Mouse (Mus musculus) neural tube, embryonic 12.5 days (tissue): ENCODE results near the gene Grk2. TPM values are rescaled to one million over a fixed set of nuclear protein-coding genes. Genes with fewer than 3 reads are reported as not detected.
A peak's percentile ranks its signal among the peaks of the same experiment; 100 is the strongest.

Experiments
- ATAC-seq: fragments of 200-750 bp; cut with Nextera tagmentation; 2 replicates; pipeline ENCODE4 v1.8.0; 2017; ENCODE audit warnings: low read depth, mild to moderate bottlenecking, moderate TSS enrichment, moderate library complexity; ENCODE audit not compliant: low FRiP score
- H3K27ac ChIP-seq: fragments of 300-500 bp; sonication (generic); 2 replicates; pipeline ENCODE4 v1.5.1; 2016
- H3K27me3 ChIP-seq: fragments of 300-500 bp; sonication (generic); replicated peaks from 2 replicates; pipeline ENCODE4 v1.6.1; 2016; ENCODE audit warnings: mild to moderate bottlenecking
- H3K36me3 ChIP-seq: fragments of 300-500 bp; sonication (generic); 2 replicates; pipeline ENCODE4 v1.6.1; 2016; ENCODE audit warnings: mild to moderate bottlenecking
- H3K4me1 ChIP-seq: fragments of 300-500 bp; sonication (generic); 2 replicates; pipeline ENCODE4 v1.6.1; 2016
- H3K4me2 ChIP-seq: fragments of 300-500 bp; sonication (generic); replicated peaks from 2 replicates; pipeline ENCODE4 v1.6.1; 2016; ENCODE audit warnings: mild to moderate bottlenecking
- H3K4me3 ChIP-seq: fragments of 300-500 bp; sonication (generic); 2 replicates; pipeline ENCODE4 v1.5.1; 2016
- H3K9ac ChIP-seq: fragments of 300-500 bp; sonication (generic); 2 replicates; pipeline ENCODE4 v1.6.1; 2016; ENCODE audit warnings: mild to moderate bottlenecking
- H3K9me3 ChIP-seq: fragments of 300-500 bp; sonication (generic); 2 replicates; pipeline ENCODE4 v1.6.1; 2016; ENCODE audit warnings: mild to moderate bottlenecking
- WGBS: fragments of 180-500 bp; shearing (Covaris S2); methylation state at CpG from one replicate; pipeline ENCODE4 v1.1.7; 2016; 5-methylcytosine and 5-hydroxymethylcytosine counted together
- polyA plus RNA-seq: library from polyadenylated mRNA; unstranded; fragments of >200 nt; fragmentation: Nextera tagmentation; extraction: Ambion mirVana; gene quantifications from 2 replicates; pipeline ENCODE4 v1.2.1, GENCODE M21; 2016

Grk2 gene
- polyA plus RNA-seq, 1 experiment from 2014 or later, result 21.2 TPM

DNA sequence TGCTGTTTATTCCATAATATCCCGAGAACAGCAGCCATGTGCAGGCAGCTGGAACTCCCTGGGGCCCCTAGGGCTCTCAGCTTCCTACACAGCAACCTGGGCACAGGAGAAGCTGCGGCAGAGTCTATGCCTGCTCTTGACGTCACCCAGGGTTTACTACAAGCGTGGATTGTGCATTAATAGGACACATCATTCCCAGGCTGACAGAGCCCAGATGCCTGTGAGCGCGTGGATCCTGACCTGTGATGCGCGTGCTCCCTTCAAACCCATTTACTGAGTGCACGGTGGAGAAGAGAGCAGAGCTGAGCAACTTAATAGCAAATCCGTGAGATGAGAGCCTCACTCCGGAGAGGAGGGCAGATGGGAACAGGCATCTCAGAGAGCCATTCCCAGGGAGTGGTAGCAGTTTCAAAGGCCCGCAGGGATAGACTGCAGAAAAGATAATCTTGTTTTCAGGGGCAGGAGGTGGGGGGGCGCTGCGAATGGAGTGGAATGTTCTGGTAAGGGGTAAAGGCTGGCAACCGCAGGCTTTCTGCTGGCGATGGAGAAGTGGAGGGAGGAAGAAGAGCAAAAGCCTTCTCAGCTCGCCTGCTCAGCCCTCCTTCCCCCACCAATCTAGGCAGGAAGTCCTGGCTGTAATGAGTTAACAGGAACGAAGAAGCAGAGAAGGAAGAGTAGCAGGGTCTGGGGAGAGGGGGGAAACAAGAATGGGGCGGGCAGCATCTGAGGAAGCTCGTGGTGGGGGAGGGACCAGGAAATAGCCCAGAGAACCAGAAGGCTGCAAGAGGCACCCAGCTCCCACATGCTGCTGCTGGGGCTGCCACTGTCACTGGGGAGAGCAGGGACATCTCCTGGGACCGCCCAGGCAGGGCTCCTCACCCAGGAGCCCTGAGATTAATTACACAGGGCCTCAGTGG lies 4.0 kb downstream of the Grk2 start:
- peaks cover 63% of the 10 kb centered on the region for H3K4me1 ChIP-seq
- no peak overlapping the region for H3K4me3 ChIP-seq
- 40% methylated on average over 21 of the region's 21 CpGs for WGBS
- H3K27ac ChIP-seq, result peak overlapping the region; percentile 51; the same call in 1 of the 2 replicates
- H3K27me3 ChIP-seq, result no peaks in the 10 kb centered on the region
- no peaks in the 10 kb centered on the region for H3K36me3 ChIP-seq
- no peaks in the 10 kb centered on the region for H3K9me3 ChIP-seq
- peak; percentile 11; the same call in 1 of the 2 replicates for ATAC-seq
- 0 out of 2 replicates have a peak overlapping the region, but pooled peaks have one; percentile 27 for H3K9ac ChIP-seq
- H3K4me2 ChIP-seq, result peak overlapping the region; percentile 45

DNA sequence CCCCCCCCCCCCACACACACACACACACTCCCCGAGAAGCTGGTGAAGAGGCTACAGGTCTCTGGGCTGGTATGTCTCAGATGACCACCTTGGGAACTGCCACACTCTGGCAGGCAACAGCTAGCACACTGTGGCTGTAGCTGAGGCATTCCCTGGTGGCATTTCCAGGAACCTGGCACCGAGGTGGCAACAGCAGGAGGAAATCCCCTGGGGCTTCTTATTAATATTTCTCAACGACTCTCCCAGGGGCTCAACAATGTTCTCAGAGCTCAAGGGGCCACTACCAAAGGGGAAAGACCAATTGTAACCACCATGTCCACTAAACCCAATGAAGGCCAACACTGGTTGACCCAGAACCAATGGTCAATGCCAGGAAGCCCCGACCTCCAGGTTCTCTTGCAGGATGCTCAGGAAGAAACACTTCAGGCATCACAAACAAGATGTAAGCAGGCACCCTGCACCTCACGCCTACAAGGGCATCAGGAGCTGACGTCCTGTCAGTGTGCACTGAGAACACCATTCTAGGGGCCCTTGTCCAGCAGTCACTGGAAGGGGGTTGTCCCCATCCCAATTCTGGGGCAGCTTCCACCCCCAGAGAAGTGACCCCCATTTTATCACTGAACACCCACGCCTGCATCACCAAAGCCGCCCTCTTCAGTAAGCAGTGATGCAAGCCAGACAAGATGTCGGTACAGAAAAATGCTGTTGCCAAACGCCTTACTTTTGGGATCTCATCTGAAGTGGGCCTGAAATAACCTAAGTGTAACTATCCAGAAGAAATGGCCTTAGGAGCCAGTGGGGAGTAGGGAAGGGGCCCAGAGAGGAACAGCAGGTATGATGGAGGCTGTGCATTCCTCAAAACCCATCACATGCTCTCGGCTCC lies 4.9 kb downstream of the Grk2 start:
- Histone ChIP-seq H3K27ac (peak overlapping the region; percentile 51; the same call in 1 of the 2 replicates), H3K36me3 (no peaks in the 10 kb centered on the region), H3K4me2 (peak overlapping the region; percentile 45), H3K9ac (no peak overlapping the region), H3K4me3 (no peak overlapping the region), H3K27me3 (no peaks in the 10 kb centered on the region), H3K4me1 (peaks cover 59% of the 10 kb centered on the region), H3K9me3 (no peaks in the 10 kb centered on the region)
- no peak for ATAC-seq
- WGBS, result 78% methylated on average over 11 of the region's 11 CpGs

DNA sequence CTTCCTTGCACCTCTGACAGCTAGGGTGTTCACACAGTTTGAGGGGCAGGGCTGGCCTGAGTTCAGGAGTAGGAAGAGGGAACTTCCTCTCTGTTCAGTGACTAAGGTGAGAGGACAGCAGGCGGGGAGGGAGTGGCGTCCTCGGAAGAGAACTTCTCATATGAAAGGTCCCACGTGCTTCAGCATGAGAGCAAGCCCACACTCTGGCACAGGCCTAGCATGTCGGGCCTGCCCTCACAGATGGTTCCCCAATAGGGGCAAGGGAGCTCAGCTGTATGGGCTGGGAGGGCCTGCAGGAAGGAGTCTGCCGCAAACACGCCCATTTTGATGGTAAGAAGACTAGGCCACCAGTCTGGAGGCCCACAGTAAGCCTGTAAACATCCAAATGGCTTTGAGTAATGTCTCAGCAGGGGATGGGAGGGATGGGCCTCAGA lies 5.7 kb downstream of the Grk2 start:
- no peak overlapping the region for H3K4me3 ChIP-seq
- WGBS, result 44% methylated on average over 7 of the region's 7 CpGs
- ATAC-seq, result no peak
- no peaks in the 10 kb centered on the region for H3K9me3 ChIP-seq
- H3K4me2 ChIP-seq, result no peak overlapping the region
- no peaks in the 10 kb centered on the region for H3K36me3 ChIP-seq
- no peaks in the 10 kb centered on the region for H3K27me3 ChIP-seq
- no peak overlapping the region for H3K27ac ChIP-seq
- H3K9ac ChIP-seq, result 0 out of 2 replicates have a peak overlapping the region, but pooled peaks have one; percentile 21
- peaks cover 56% of the 10 kb centered on the region for H3K4me1 ChIP-seq

DNA sequence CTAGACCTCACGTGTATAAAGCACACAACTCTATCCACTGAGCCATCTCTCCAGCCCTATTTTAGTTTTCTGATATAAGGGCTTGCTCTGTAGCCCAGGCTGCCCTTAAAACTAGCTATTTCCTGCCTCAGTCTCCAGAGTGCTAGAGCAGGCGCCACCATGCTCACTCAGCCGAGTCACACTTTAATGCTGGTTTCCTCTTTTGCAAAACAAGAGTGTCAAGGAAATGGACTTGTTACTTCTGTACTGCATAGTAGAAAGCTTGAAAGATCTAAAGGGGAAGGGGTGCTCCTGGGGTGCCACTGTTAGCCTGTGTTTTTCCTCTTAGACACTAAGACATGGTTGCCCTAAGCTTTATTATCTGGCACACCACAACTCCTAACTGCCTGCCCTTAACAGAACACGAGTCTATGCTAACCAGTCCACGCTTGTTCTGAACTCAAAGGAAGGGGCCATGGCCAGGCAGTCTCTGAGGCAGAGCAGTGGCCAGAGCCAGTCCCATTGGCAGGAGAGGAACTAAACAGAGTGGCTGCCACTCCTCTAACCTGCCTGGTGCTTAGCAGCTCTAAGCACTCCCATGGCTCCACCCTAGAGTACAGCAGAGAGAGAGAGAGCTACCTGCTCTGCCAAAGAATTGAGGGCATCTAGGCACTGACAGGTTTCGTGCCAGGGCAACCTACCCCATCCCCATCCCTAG lies 6.3 kb downstream of the Grk2 start:
- Histone ChIP-seq H3K4me2 (no peak overlapping the region), H3K9me3 (no peaks in the 10 kb centered on the region), H3K36me3 (no peaks in the 10 kb centered on the region), H3K4me1 (peaks cover 50% of the 10 kb centered on the region), H3K4me3 (no peak overlapping the region), H3K27ac (no peak overlapping the region), H3K27me3 (no peaks in the 10 kb centered on the region), H3K9ac (no peak overlapping the region)
- WGBS, result 84% methylated on average over 6 of the region's 6 CpGs
- ATAC-seq, result no peak

DNA sequence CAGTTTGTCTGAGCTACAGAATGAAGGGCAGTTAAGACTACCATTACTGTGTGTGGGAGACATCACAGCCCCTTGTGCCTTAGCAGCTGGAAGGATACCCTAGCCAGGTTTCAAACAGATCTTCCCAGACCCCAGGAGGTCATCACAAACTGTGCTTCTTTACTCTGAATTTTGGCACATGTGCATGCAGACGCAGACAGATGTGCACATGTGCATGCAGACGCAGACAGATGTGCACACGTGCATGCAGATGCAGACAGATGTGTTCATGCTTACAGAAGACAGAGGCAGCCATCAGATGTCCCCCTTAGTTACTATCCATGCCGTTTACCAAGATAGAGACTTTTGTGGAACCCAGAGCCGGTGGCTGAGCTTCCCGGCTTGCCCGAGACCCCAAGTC lies 6.9 kb downstream of the Grk2 start:
- H3K27ac ChIP-seq, result no peak overlapping the region
- 0 out of 2 replicates have a peak, but pooled peaks cover 4% of the 10 kb centered on the region for H3K36me3 ChIP-seq
- H3K9me3 ChIP-seq, result no peaks in the 10 kb centered on the region
- H3K4me2 ChIP-seq, result no peak overlapping the region
- no peaks in the 10 kb centered on the region for H3K27me3 ChIP-seq
- peaks cover 44% of the 10 kb centered on the region for H3K4me1 ChIP-seq
- no peak for ATAC-seq
- no peak overlapping the region for H3K9ac ChIP-seq
- WGBS, result 94% methylated on average over 7 of the region's 7 CpGs
- no peak overlapping the region for H3K4me3 ChIP-seq

DNA sequence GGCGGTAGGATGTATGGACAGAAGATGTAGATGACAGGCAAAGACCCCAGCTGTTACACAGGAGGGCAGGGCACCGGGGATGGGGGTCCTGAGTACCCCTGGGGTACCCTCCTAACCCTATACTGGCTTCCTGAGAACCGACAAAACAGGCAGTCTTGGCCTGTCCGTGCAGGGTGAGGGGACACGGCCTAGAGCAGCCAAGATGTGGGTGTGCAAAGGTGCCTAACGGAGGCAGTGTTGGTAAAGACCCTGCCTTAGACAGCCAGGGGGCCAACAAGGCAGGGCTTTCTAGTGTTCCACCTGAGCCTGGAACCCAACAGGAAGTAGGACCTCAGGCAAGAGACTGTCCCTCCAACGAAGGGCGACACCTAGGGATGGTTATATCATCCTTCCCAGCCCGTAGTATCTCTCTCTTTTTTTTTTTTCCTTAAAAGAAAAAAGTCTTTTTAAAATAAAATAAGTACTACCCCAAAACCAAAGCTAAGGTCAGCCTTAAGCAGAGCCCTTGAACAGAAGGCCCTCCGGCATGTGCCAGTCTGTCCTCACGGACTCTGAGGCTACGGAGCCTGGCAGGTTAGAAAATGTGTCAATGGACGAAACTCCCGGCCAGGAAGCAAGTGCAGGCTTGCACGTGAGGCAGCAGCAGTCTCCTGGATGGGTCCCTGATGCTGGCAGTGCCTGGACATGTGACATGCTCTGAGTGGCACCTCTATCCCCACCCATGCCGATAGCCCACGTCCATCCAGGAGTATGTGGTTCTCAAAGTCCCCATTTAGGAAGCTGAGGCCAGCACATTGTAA lies 7.5 kb downstream of the Grk2 start:
- Histone ChIP-seq H3K9me3 (no peaks in the 10 kb centered on the region), H3K4me1 (peaks cover 38% of the 10 kb centered on the region), H3K4me2 (no peak overlapping the region), H3K4me3 (no peak overlapping the region), H3K27ac (no peak overlapping the region), H3K9ac (no peak overlapping the region), H3K36me3 (peaks cover 6% of the 10 kb centered on the region; the same call in 1 of the 2 replicates), H3K27me3 (no peaks in the 10 kb centered on the region)
- WGBS, result 92% methylated on average over 17 of the region's 17 CpGs
- ATAC-seq, result no peak

DNA sequence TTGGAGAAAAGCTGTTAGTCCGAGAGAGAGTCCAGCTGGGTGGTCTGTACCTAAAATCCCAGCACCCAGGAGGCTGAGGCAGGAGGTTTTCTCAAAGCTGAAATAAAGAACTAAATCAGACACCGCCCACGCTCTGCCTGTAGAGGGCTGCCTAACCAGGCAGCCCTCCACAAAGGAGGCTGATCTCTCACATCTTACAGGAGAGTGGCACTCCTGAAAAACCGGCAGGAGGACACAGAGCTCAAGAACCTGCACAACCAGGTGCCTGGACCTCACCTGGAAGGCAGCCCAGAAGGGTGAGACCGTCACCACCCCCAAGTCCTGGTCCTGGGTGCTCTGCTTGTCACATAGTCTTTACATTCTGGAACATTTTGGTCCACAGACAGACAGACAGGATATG lies 8.2 kb downstream of the Grk2 start:
- 91% methylated on average over 5 of the region's 5 CpGs for WGBS
- peaks cover 31% of the 10 kb centered on the region for H3K4me1 ChIP-seq
- no peak overlapping the region for H3K4me2 ChIP-seq
- H3K36me3 ChIP-seq, result peaks cover 11% of the 10 kb centered on the region; the same call in 1 of the 2 replicates
- no peak overlapping the region for H3K27ac ChIP-seq
- no peak overlapping the region for H3K9ac ChIP-seq
- no peak for ATAC-seq
- no peaks in the 10 kb centered on the region for H3K9me3 ChIP-seq
- no peak overlapping the region for H3K4me3 ChIP-seq
- H3K27me3 ChIP-seq, result no peaks in the 10 kb centered on the region

DNA sequence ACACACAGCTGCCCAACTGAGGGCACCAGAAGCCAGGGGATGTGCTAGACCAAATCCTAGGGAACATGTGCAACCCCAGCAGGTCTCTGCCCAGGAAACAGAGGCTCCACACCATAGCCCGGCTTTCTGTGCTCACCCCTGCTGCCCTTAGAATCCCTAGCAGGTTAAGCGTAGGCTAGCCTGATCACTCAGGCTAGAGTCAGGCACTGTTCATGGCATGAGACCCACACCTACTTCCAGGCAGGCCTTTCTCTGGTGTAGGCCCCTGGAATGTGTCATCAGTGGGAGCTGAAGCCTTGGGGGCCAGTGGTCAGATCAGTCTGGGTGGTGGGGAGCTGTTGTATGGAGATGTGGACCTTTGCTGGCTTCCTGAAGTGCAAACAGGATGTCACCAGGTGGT lies 9.4 kb downstream of the Grk2 start:
- Histone ChIP-seq H3K27ac (no peak overlapping the region), H3K9ac (no peak overlapping the region), H3K4me1 (peaks cover 19% of the 10 kb centered on the region), H3K4me3 (no peak overlapping the region), H3K36me3 (peaks cover 23% of the 10 kb centered on the region), H3K27me3 (no peaks in the 10 kb centered on the region), H3K9me3 (no peaks in the 10 kb centered on the region), H3K4me2 (no peak overlapping the region)
- 88% methylated on average over 2 of the region's 2 CpGs for WGBS
- no peak for ATAC-seq

DNA sequence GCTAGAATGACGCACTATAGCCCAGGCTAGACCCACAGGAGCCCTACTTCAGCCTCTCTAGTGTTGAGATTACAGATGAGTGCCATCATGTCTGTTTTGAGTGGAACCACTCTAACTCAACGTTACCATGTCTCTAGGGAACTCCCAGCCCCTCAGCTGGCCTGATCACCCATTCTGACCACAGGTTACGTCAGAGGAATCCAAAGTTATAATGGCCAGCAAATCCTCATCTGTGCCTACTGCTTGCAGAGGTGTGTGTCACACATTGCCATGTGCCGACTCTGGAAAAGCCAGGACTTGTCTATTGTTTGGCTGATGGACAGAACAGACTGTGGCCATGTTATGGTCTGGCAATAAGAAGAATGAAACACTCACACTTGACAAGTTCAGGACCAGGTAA lies 10.6 kb downstream of the Grk2 start:
- Histone ChIP-seq H3K36me3 (peaks cover 35% of the 10 kb centered on the region), H3K4me2 (no peak overlapping the region), H3K4me1 (peaks cover 7% of the 10 kb centered on the region), H3K27ac (no peak overlapping the region), H3K4me3 (no peak overlapping the region), H3K9me3 (no peaks in the 10 kb centered on the region), H3K9ac (no peak overlapping the region), H3K27me3 (no peaks in the 10 kb centered on the region)
- 89% methylated on average over 4 of the region's 4 CpGs for WGBS
- no peak for ATAC-seq

DNA sequence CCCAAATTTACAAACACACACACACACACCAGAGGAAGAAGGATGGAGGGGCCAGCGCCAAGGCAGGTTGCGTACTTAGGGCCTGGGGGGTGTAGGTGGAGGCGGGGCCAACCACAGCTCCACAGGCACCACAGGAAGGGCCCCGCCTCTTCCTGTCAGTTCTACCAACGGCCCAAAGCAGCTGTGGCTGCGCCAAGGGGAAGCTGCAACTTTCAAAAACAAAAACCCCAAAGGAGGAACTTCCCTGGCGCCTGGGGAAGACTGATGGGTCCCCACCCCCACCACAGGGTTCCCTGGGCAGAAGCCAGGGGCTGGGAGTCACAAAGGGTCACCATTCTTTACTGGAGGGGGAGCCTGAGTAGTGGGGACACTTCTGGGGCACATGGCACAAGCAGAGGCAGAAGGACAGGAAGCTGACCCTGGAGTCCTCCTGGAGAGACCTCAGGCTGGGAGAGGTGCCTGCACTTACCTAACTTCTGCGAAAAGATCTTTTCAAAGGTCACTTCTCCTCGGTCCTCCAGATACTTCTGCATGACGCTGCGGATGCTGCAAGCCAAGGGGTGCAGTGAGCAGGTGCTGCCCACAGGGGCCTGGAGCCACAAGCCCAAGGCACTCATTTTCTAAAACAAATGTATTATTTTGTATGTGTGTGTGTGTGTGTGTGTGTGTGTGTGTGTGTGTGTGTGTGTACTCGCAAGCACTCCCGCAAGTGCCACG lies 11.5 kb downstream of the Grk2 start:
- Histone ChIP-seq H3K9ac (no peak overlapping the region), H3K4me1 (no peaks in the 10 kb centered on the region; the same call in 1 of the 2 replicates), H3K36me3 (peaks cover 44% of the 10 kb centered on the region), H3K4me3 (no peak overlapping the region), H3K27me3 (no peaks in the 10 kb centered on the region), H3K9me3 (no peaks in the 10 kb centered on the region), H3K27ac (no peak overlapping the region), H3K4me2 (no peak overlapping the region)
- 75% methylated on average over 14 of the region's 14 CpGs for WGBS
- no peak for ATAC-seq

DNA sequence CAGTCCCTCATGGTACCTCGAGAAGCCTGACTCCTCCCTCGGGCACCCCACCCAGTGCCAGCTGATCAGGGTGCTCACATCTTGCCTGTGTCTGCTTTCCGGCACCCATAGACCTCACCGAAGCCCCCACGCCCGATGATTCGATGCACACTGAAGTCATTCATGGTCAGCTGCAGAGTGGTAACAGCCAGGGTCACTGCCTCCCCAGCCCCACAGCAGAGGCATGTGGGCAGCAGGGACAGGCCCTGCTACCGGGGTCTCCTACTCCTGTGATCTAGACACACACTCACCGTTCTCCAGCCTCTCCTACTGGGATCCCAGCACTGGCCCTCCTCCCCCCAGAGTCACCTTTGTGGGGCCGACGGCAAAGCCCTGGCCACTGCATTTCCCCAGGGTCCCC lies 14.9 kb downstream of the Grk2 start:
- H3K4me1 ChIP-seq, result no peaks in the 10 kb centered on the region
- peaks cover 77% of the 10 kb centered on the region for H3K36me3 ChIP-seq
- WGBS, result 93% methylated on average over 11 of the region's 11 CpGs
- no peak overlapping the region for H3K4me2 ChIP-seq
- no peak overlapping the region for H3K9ac ChIP-seq
- no peaks in the 10 kb centered on the region for H3K27me3 ChIP-seq
- H3K9me3 ChIP-seq, result no peaks in the 10 kb centered on the region
- H3K27ac ChIP-seq, result no peak overlapping the region
- no peak overlapping the region for H3K4me3 ChIP-seq
- ATAC-seq, result no peak
